Mouse (Mus musculus): ENCODE measurements at regions not wholly inside any gene's neighbourhood (a gene's known extent, or its start where the extent isn't known, plus 50 kb on each side); places are given as distances from the start of the nearest gene placed in this dataset.

GRCm38 (mm10) chr6:141001306-141001705 lies 247.8 kb upstream of the Pde3a start:
- TF ChIP-seq CTCF (IDR thresholded peaks at IDR 0.05; ENCODE audit: insufficient read depth, low read length) (no peak), POLR2A (IDR thresholded peaks at IDR 0.05; ENCODE audit: borderline replicate concordance, extremely low read depth, low read depth, low read length) (no peak)

Data from lung, adult 2 months (tissue).